Mouse (Mus musculus) CH12.LX (cell line): ENCODE results near the gene Cd70.

Experiments
- CTCF ChIP-seq, 2 experiments: IDR thresholded peaks in 1 of 2; conservative IDR thresholded peaks in 1 of 2; 2 replicates each; pipeline ENCODE4 v1.5.1; 2011 to 2012; ENCODE audit warnings: low read depth in 2 of 2, low read length in 2 of 2, improper control_type of control experiment in 1 of 2, inconsistent platforms in 1 of 2, mild to moderate bottlenecking in 1 of 2, moderate library complexity in 1 of 2
- HCFC1 ChIP-seq: IDR thresholded peaks from 2 replicates; pipeline ENCODE4 v1.6.1; 2012; ENCODE audit warnings: low read depth, mild to moderate bottlenecking, inconsistent platforms, low read length, improper control_type of control experiment
- MAFK ChIP-seq: IDR thresholded peaks from 2 replicates; pipeline ENCODE4 v1.6.1; 2011; ENCODE audit warnings: low read length, improper control_type of control experiment; ENCODE audit not compliant: insufficient replicate concordance
- POLR2A ChIP-seq: IDR thresholded peaks from 2 replicates; pipeline ENCODE4 v1.6.1; 2011; ENCODE audit warnings: low read depth, mild to moderate bottlenecking, improper control_type of control experiment, low read length
- POLR2AphosphoS2 ChIP-seq: IDR thresholded peaks from 2 replicates; pipeline ENCODE4 v1.6.1; 2011; ENCODE audit warnings: low read depth, low read length, improper control_type of control experiment
- RAD21 ChIP-seq: IDR thresholded peaks from 2 replicates; pipeline ENCODE4 v1.6.1; 2011; ENCODE audit warnings: low read depth, mild to moderate bottlenecking, low read length, improper control_type of control experiment, moderate library complexity
- USF1 ChIP-seq: IDR thresholded peaks from 2 replicates; pipeline ENCODE4 v1.6.1; 2014; ENCODE audit warnings: low read depth, mild to moderate bottlenecking, inconsistent platforms, low read length, improper control_type of control experiment

DNA sequence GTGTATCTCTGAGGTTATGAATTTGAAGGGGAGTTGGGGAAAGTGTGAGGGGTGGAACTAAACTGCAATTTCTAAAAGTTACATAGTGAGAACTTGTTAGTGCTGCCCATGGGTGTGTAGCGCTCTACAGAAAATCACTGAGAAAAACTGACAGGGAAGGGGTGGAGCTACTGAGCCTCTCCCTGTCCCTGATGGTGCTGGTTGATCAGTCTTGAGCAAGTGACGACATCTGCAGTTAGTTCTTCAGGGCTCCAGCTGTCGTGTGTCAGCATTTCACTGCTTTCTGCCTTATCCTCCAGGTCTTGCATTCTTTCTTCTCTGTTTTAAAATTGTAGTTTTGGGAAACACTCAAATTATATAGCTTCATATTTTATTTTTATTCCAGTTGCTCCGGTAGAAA, 23.8 kb upstream of the Cd70 start:
- TF ChIP-seq CTCF (conservative IDR thresholded peaks at IDR 0.05 in 1 of 2, IDR thresholded peaks at IDR 0.05 in 1 of 2; ENCODE audit: low read depth in 2 of 2, low read length in 2 of 2) = no peak
- no peak for TF ChIP-seq POLR2AphosphoS2
- TF ChIP-seq POLR2A = no peak
- no peak for TF ChIP-seq USF1
- TF ChIP-seq RAD21 = no peak
- no peak for TF ChIP-seq MAFK
- TF ChIP-seq HCFC1 = no peak
